Mouse (Mus musculus) liver, embryonic 14.5 days (tissue): ENCODE results near the gene Cryzl1. TPM values are rescaled to one million over a fixed set of nuclear protein-coding genes. Genes with fewer than 3 reads are reported as not detected.

Experiments
- ATAC-seq: fragments of 200-750 bp; cut with Nextera tagmentation; 2 replicates; pipeline ENCODE4 v1.8.0; 2017; ENCODE audit warnings: moderate number of reproducible peaks, mild to moderate bottlenecking, moderate library complexity; ENCODE audit not compliant: insufficient read depth
- DNase-seq, 3 experiments: peaks; one replicate each; pipeline ENCODE4 v3.0.0-alpha.2; 2012 to 2013; ENCODE audit warnings: low read depth in 3 of 3, low spot score in 3 of 3
- H3K27ac ChIP-seq: fragments of 300-500 bp; sonication (generic); 2 replicates; pipeline ENCODE4 v1.5.1; 2014; ENCODE audit warnings: moderate library complexity, mild to moderate bottlenecking, control low read depth, inconsistent platforms
- H3K27me3 ChIP-seq: fragments of 300-500 bp; sonication (generic); 2 replicates; pipeline ENCODE4 v1.6.1; 2014; ENCODE audit warnings: mild to moderate bottlenecking, low read length, moderate library complexity; ENCODE audit not compliant: control insufficient read depth, insufficient read depth
- H3K36me3 ChIP-seq: fragments of 300-500 bp; sonication (generic); replicated peaks from 2 replicates; pipeline ENCODE4 v1.6.1; 2014; ENCODE audit warnings: low read depth; ENCODE audit not compliant: control insufficient read depth, insufficient read depth
- H3K4me1 ChIP-seq, 2 experiments: fragments of 200-500 bp in 1 of 2; fragments of 300-500 bp in 1 of 2; sonication (generic) in 1 of 2; replicated peaks; 2 replicates each; pipeline ENCODE4 v1.6.1; 2012 to 2014; ENCODE audit warnings: antibody characterized with exemption in 1 of 2, inconsistent platforms in 1 of 2, low read length in 1 of 2; ENCODE audit not compliant: control insufficient read depth in 2 of 2, insufficient read depth in 2 of 2
- H3K4me2 ChIP-seq: fragments of 300-500 bp; sonication (generic); 2 replicates; pipeline ENCODE4 v1.6.1; 2014; ENCODE audit warnings: low read depth, mild to moderate bottlenecking, control low read depth, moderate library complexity
- H3K4me3 ChIP-seq, 2 experiments: fragments of 200-500 bp in 1 of 2; fragments of 300-500 bp in 1 of 2; sonication (generic) in 1 of 2; 2 replicates each; pipeline ENCODE4 v1.5.1; 2012 to 2014; ENCODE audit warnings: low read depth in 2 of 2, low read length in 2 of 2, mild to moderate bottlenecking in 2 of 2, control low read depth in 1 of 2, inconsistent platforms in 1 of 2, moderate library complexity in 1 of 2; ENCODE audit not compliant: insufficient read depth in 1 of 2
- H3K9ac ChIP-seq: fragments of 300-500 bp; sonication (generic); replicated peaks from 2 replicates; pipeline ENCODE4 v1.6.1; 2014; ENCODE audit warnings: mild to moderate bottlenecking, control low read depth, moderate library complexity
- H3K9me3 ChIP-seq: fragments of 300-500 bp; sonication (generic); 2 replicates; pipeline ENCODE4 v1.6.1; 2016; ENCODE audit warnings: low read length, mixed read lengths; ENCODE audit not compliant: control insufficient read depth
- CTCF ChIP-seq: IDR thresholded peaks from 2 replicates; pipeline ENCODE4 v1.5.1; 2016; ENCODE audit warnings: antibody characterized with exemption, low read depth, control low read depth
- EP300 ChIP-seq: IDR thresholded peaks from 2 replicates; pipeline ENCODE4 v1.6.1; 2016; ENCODE audit warnings: antibody characterized with exemption, low read depth
- WGBS: fragments of 180-500 bp; shearing (Covaris S2); extraction: QIAGEN DNeasy Blood & Tissue Kit; methylation state at CpG from one replicate; pipeline ENCODE4 v1.1.7; 2014; ENCODE audit not compliant: insufficient replicate concordance; 5-methylcytosine and 5-hydroxymethylcytosine counted together
- polyA plus RNA-seq, 2 experiments: library from polyadenylated mRNA; depleted of rRNA in 1 of 2; stranded (reverse) in 1 of 2; unstranded in 1 of 2; fragments of >200 nt; fragmentation: Nextera tagmentation in 1 of 2; extraction: Ambion mirVana in 1 of 2; gene quantifications; 2 replicates each; pipeline versions ENCODE4 v1.2.1 to v1.2.3; 2012 to 2014

Cryzl1 gene
- polyA plus RNA-seq, 2 experiments, result 17.9 to 29.7 TPM

DNA sequence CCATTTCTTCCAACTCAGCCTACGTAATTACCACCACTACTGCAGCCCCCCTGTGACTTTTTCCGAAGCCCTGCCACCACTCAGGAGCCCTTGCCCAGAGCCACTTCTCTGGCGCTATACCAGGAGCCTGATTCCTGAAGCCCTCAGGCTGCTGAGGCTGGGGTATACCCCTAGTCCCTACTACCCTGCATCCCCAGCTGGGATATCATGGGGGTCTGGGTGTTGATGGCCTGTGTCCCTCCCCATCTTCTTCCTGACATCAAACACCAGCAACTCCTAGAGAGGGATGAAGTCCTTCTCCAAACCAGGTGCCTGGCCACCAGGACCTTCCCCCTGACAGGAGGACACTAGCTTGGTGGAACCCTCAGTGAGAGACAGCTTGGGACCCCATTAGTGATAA, 76.6 kb downstream of the Cryzl1 start:
- peaks cover 52% of the 10 kb centered on the region for H3K36me3 ChIP-seq
- no peaks in the 10 kb centered on the region for H3K9me3 ChIP-seq
- H3K4me1 ChIP-seq, result peaks cover 6% of the 10 kb centered on the region in 2 experiments
- DNase-seq (no peak), ATAC-seq (no peak)
- WGBS, result 93% methylated on average over 3 of the region's 3 CpGs
- H3K27ac ChIP-seq, result no peak overlapping the region
- no peak overlapping the region for H3K4me3 ChIP-seq
- no peak overlapping the region for H3K9ac ChIP-seq
- H3K27me3 ChIP-seq, result no peaks in the 10 kb centered on the region
- TF ChIP-seq CTCF (no peak), EP300 (no peak)
- H3K4me2 ChIP-seq, result no peak overlapping the region

DNA sequence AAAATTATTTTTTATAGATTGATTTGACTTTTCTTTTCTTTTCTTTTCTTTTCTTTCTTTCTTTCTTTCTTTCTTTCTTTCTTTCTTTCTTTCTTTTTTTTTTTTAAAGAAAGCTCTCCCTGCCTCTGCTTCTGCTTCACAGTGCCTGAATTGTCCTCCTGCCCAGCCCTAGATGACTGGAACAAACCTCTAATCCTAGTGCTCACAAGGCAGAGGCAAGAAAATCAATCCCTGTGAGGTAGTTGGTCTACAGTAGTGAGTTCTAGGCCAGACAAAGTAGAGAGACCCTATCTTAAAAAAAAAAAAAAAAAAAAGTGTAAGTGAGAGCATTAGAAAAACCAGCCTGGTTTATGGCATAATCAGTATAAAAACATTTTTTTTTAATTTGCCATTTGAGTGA, 79.0 kb downstream of the Cryzl1 start:
- no peak for TF ChIP-seq EP300
- no peak for TF ChIP-seq CTCF
- peak overlapping the region; percentile 91 for H3K4me2 ChIP-seq

GRCm38 (mm10) chr16:91649246-91649645, 79.5 kb downstream of the Cryzl1 start:
- H3K4me2 ChIP-seq, result peak overlapping the region; percentile 91
- H3K27me3 ChIP-seq, result no peaks in the 10 kb centered on the region
- peak overlapping the region; percentile 66 for H3K9ac ChIP-seq
- H3K36me3 ChIP-seq, result peaks cover 23% of the 10 kb centered on the region
- no peak for TF ChIP-seq CTCF
- WGBS, result 42% methylated on average over 3 of the region's 3 CpGs
- no peaks in the 10 kb centered on the region for H3K9me3 ChIP-seq
- H3K4me1 ChIP-seq, result peaks cover 10 to 13% of the 10 kb centered on the region in 2 experiments
- H3K27ac ChIP-seq, result no peak overlapping the region; the same call in 1 of the 2 replicates
- no peak for ATAC-seq
- no peak for DNase-seq
- peak overlapping the region; percentile 52 to 88 for H3K4me3 ChIP-seq

More for the DNA sequence above, 79.0 kb downstream of the Cryzl1 start:
- Histone ChIP-seq H3K27ac (no peak overlapping the region), H3K9me3 (no peaks in the 10 kb centered on the region), H3K9ac (no peak overlapping the region), H3K4me1 (peaks cover 8 to 9% of the 10 kb centered on the region in 2 experiments), H3K36me3 (peaks cover 28% of the 10 kb centered on the region), H3K27me3 (no peaks in the 10 kb centered on the region), H3K4me3 (no peak overlapping the region)
- DNase-seq (no peak), ATAC-seq (no peak)

DNA sequence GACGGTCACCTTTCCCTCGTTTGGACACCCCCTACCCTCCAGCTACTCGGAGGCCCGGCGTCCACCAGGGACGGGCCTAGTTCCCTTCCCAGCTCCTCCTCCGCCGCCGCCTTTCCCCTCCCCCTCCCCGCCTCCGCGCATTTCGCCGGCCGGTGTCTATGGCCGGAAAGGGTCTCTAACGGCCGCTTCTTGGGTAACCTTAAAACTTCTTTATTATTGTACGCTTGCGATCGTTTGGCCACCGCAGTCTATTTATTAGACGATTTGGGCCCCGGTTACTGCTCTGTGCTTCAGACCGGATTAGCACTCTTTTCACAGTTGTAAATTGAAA, 80.6 kb downstream of the Cryzl1 start:
- ATAC-seq (peak; percentile 70), DNase-seq (peak; percentile 57 to 59 (median 57))
- Histone ChIP-seq H3K36me3 (peaks cover 17% of the 10 kb centered on the region), H3K9me3 (no peaks in the 10 kb centered on the region), H3K27me3 (no peaks in the 10 kb centered on the region), H3K4me1 (peaks cover 10 to 13% of the 10 kb centered on the region in 2 experiments), H3K9ac (peak overlapping the region; percentile 95), H3K27ac (peak overlapping the region; percentile 90), H3K4me3 (peak overlapping the region; percentile 85 to 88), H3K4me2 (peak overlapping the region; percentile 91)
- under 1% methylated on average over 24 of the region's 25 CpGs for WGBS
- no peak for TF ChIP-seq EP300

DNA sequence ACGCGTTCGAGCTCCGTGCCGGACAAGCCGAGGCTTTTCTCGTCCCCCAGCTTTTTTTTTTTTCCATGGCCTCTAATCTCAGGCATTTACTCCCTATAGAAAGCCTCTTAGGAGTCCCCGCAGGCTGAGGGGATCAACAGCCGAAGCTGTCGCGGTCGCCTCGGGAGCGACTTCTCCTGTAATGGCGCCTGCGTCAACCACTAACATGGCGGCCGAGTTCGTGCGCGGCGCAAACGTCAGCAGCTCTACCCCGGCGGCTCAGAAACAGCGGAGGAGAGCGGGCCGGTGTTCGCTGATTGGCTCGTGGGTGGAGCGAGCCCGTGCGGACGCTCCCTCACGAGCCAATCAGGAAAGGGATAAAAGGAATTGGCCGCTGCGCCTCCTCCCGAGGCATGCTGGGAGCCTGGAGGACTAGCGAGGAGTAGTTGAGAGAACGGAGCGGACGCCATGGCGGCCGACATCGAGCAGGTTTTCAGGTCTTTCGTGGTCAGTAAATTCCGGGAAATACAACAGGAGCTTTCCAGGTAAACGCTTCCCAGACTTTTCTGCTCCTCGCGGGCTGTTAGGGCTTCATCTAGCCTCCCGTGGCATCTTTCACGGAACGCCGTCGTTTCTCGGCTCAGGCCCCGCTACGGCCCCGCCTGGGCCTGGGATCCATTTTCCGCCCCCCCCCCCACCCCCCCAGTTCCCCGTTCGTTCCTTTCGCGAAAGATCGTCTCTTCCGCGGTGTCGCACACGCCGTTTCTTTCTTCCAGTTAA, 81.1 kb downstream of the Cryzl1 start, which contains the start of gene Son:
Son (plus strand) TSS at position 46 of the 759 bp plus-strand sequence.
- H3K4me3 ChIP-seq, result peak within 1 kb of the TSS; percentile 85 to 88
- H3K36me3 ChIP-seq, result peaks cover 19% of the 10 kb centered on the region
- DNase-seq (peak; percentile 96 to 98 (median 96)), ATAC-seq (peak; percentile 90)
- H3K27me3 ChIP-seq, result no peaks in the 10 kb centered on the region
- peak within 1 kb of the TSS; percentile 95 for H3K9ac ChIP-seq
- H3K27ac ChIP-seq, result peak within 1 kb of the TSS; percentile 97
- H3K4me1 ChIP-seq, result peaks cover 10 to 13% of the 10 kb centered on the region in 2 experiments
- TF ChIP-seq CTCF (no peak), EP300 (0 out of 2 replicates have a peak, but pooled peaks have one; percentile 5)
- under 1% methylated on average over 70 of the region's 70 CpGs for WGBS
- H3K4me2 ChIP-seq, result peak within 1 kb of the TSS; percentile 99
- no peaks in the 10 kb centered on the region for H3K9me3 ChIP-seq
